Mouse (Mus musculus) brain, embryonic 14.5 days (tissue): ENCODE measurements around the gene Tpcn2.

Experiments
- CTCF ChIP-seq: fragments of 200-500 bp; IDR thresholded peaks from 2 replicates; pipeline ENCODE4 v1.5.1; 2012; ENCODE audit warnings: inconsistent platforms, mild to moderate bottlenecking, moderate library complexity, borderline replicate concordance; ENCODE audit not compliant: insufficient read depth, insufficient read length; ENCODE audit errors: extremely low read depth
- POLR2A ChIP-seq: fragments of 200-500 bp; IDR thresholded peaks from 2 replicates; pipeline ENCODE4 v1.6.1; 2012; ENCODE audit warnings: mild to moderate bottlenecking, inconsistent platforms, borderline replicate concordance; ENCODE audit not compliant: poor library complexity, insufficient read depth, insufficient read length, severe bottlenecking; ENCODE audit errors: extremely low read depth

DNA sequence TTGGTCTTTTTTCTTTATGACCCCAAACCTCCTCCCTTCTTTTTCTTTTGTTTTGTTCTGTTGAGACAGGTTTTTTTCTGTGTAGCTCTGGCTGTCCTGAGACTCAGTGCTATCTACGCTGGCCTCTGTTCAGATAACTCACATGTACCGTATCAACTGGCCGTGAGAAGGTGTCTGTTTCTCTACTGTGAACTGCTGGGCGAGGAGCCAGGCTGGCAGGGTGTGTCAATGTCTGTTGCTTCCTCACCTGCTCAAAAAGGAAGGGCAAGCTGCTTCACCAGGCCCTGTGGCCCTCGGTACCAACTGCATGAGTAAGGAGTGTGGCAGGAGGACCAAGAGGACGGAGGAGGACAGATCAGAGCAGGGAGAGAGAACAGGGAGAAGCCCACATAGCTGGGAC, 3.6 kb upstream of the Tpcn2 start:
- TF ChIP-seq POLR2A = no peak
- no peak for TF ChIP-seq CTCF
